Mouse (Mus musculus) testis, adult 2 months (tissue): ENCODE data around the gene Wdr90.

Experiments used
- CTCF ChIP-seq: fragments of 200-500 bp; IDR thresholded peaks from 2 replicates; pipeline ENCODE4 v1.5.1; 2012; ENCODE audit warnings: low read depth, mild to moderate bottlenecking, inconsistent platforms, low read length, moderate library complexity; ENCODE audit not compliant: control insufficient read depth, insufficient read depth, insufficient replicate concordance
- POLR2A ChIP-seq: fragments of 200-500 bp; IDR thresholded peaks from 2 replicates; pipeline ENCODE4 v1.6.1; 2012; ENCODE audit warnings: low read depth, mild to moderate bottlenecking, inconsistent platforms, low read length, moderate library complexity; ENCODE audit not compliant: control insufficient read depth

DNA sequence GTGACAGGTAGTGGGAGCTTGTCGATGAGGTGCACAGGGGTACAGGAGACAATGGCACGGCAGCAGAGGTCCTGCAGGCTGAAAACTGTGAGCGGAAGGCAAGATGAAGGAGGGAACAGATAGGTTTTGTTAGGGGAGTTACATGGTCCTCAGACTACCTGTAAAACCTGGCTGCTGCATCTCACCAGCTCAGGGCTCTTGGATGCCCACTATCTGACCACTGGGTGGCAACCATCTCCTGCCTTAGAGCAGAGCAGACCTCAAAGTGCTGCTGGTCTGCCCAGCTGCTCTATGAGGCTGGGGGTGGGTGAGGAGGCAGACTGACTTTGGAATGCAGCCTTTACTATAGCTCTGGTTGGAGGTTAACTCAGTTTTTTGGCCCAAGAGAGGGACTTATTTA lies 22.5 kb upstream of the Wdr90 start:
- TF ChIP-seq POLR2A (no peak), CTCF (no peak)
